Mouse (Mus musculus): ENCODE measurements around the gene March7. TPM values are rescaled to one million over a fixed set of nuclear protein-coding genes. Genes with fewer than 3 reads are reported as not detected.

Gene March7
- polyA plus RNA-seq, 1 experiment from 2014 or later = 83.5 TPM

DNA sequence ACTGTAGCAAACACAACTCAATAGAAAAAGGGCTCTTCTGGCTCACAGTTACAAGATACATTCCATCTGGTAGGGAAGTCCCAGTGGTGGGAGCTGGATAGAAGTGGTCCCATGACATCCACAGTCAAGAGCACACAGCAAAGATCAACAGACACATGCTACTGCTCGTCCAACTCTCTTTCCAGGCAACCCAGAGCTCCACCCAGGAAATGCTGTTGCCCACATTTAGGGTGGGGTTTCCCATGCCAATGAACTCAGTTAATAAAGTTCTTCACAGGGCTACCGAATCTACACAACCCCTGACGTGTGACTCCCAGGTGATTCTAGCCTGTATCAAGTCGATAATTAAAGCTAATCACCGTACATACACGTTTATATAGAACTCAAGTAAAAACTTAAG is 5.5 kb upstream of the March7 start:
- DNase-seq (ENCODE audit: low spot score) = no peak
- WGBS = 87% methylated on average over 6 of the region's 6 CpGs
- ATAC-seq (replicated peaks; ENCODE audit: low FRiP score) = no peak
- Histone ChIP-seq H3K27ac (ENCODE audit: low read depth, low read length) (no peak overlapping the region), H3K4me3 (ENCODE audit: low read depth, low read length) (no peak overlapping the region), H3K9me3 (ENCODE audit: control insufficient read depth, low read length) (no peaks in the 10 kb centered on the region), H3K9ac (ENCODE audit: low read length) (no peak overlapping the region), H3K4me1 (replicated peaks; ENCODE audit: control insufficient read depth, insufficient read depth, low read length) (no peaks in the 10 kb centered on the region), H3K4me2 (ENCODE audit: low read depth, low read length, severe bottlenecking) (no peak overlapping the region), H3K36me3 (ENCODE audit: control insufficient read depth, insufficient read depth, low read length) (no peaks in the 10 kb centered on the region), H3K27me3 (ENCODE audit: control insufficient read depth, insufficient read depth, low read length) (no peaks in the 10 kb centered on the region)

DNA sequence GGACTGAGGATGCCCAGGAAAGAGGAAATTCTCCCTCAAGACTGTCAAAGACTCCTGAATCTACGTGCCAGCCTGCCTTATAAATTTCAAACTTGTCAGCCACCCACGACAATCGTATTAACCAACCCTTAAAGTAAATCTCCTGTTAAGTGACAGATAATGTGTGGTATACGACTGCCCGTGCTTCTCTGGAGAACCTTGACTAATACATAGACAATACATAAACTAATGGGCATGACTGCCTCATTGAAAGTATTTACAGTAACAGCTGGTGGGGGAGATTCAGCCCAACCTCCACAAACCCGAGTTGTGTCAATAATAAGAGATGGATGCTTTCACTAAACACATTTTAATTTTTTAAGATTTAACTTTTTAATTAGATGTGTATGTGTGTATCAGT is 3.9 kb upstream of the March7 start:
- Histone ChIP-seq H3K27ac (ENCODE audit: low read depth, low read length) (no peak overlapping the region), H3K27me3 (ENCODE audit: control insufficient read depth, insufficient read depth, low read length) (no peaks in the 10 kb centered on the region), H3K9ac (ENCODE audit: low read length) (no peak overlapping the region), H3K4me2 (ENCODE audit: low read depth, low read length, severe bottlenecking) (no peak overlapping the region), H3K4me1 (replicated peaks; ENCODE audit: control insufficient read depth, insufficient read depth, low read length) (no peaks in the 10 kb centered on the region; the same call in 1 of the 2 replicates), H3K4me3 (ENCODE audit: low read depth, low read length) (no peak overlapping the region), H3K9me3 (ENCODE audit: control insufficient read depth, low read length) (no peaks in the 10 kb centered on the region), H3K36me3 (ENCODE audit: control insufficient read depth, insufficient read depth, low read length) (no peaks in the 10 kb centered on the region)
- no peak for DNase-seq (ENCODE audit: low spot score)
- WGBS = 88% methylated on average over 6 of the region's 6 CpGs
- ATAC-seq (replicated peaks; ENCODE audit: low FRiP score) = no peak

DNA sequence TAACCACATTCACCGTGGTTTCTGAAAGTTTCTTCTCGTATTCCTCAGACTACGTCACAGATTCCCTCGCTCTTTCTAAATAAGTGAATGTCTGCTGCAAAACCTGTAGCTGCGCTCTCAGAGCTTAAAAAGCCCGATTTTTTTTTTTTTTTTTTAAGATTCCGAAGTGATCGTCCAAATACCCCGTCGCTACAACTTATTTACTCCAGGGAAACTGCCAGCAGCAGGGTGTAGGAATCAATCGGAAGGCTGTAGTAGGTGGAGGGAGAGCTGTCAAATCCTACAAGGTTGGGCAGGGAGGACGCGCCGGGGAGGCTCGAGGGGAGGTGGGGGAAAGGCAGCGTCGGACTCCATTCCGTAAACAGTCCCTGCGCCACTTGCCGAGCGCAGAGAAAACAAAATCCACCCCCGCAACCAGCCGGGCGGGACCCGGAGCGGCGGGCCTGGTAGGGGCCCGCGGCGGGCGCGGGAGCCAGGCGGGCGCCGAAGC is 520 bp upstream of the March7 start:
- H3K4me3 ChIP-seq (ENCODE audit: low read depth, low read length) = peak overlapping the region; percentile 90
- peak overlapping the region; percentile 65 for H3K4me2 ChIP-seq (ENCODE audit: low read depth, low read length, severe bottlenecking)
- under 1% methylated on average over 35 of the region's 35 CpGs for WGBS
- no peaks in the 10 kb centered on the region; the same call in 1 of the 2 replicates for H3K4me1 ChIP-seq (replicated peaks; ENCODE audit: control insufficient read depth, insufficient read depth, low read length)
- H3K9ac ChIP-seq (ENCODE audit: low read length) = peak overlapping the region; percentile 92
- H3K9me3 ChIP-seq (ENCODE audit: control insufficient read depth, low read length) = no peaks in the 10 kb centered on the region
- H3K27me3 ChIP-seq (ENCODE audit: control insufficient read depth, insufficient read depth, low read length) = no peaks in the 10 kb centered on the region
- no peaks in the 10 kb centered on the region; the same call in 1 of the 2 replicates for H3K36me3 ChIP-seq (ENCODE audit: control insufficient read depth, insufficient read depth, low read length)
- DNase-seq (ENCODE audit: low spot score) (peak; percentile 80), ATAC-seq (replicated peaks; ENCODE audit: low FRiP score) (peak; percentile 22; the same call in 1 of the 2 replicates)
- H3K27ac ChIP-seq (ENCODE audit: low read depth, low read length) = peak overlapping the region; percentile 62

DNA sequence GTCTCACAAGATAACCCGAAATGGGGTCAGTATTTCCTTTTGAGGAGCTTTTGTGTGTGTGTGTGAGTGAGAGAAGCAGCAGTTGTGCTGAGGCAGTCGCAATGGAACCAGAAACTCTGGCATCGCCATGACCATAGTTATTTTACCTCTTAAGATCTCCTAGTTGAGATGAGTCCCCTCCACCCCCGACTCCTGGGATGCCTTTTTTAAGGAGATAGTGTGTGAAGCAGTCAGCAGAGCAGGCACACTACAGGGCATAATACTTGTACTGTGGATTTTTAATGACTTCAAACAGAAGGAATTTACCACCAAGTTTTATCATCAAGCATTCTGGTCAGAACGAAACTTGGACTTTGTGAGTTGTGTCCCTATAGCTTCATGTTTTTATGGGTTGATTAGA is 1.1 kb downstream of the March7 start:
- peak overlapping the region; percentile 65 for H3K4me2 ChIP-seq (ENCODE audit: low read depth, low read length, severe bottlenecking)
- no peak overlapping the region for H3K27ac ChIP-seq (ENCODE audit: low read depth, low read length)

DNA sequence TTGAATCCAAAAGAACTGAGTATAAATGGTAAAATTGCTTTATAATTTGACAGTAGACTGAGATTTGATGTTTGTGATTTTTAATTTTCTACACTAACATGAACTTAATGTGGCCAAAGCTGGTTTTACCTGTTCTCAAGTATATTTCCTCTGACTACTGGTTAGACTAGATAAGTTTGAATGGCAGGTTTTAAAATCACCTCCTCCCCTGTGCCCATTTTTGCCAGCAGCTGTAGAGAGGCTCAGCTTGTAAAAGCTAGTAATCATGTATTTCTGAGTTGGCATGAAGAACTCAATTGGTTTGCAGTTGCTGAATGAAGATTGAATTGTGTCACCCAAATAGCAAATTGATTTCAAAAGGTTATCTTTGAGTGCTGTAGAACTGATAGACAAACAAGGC is 2.8 kb downstream of the March7 start:
- H3K36me3 ChIP-seq (ENCODE audit: control insufficient read depth, insufficient read depth, low read length) = peaks cover 3% of the 10 kb centered on the region; the same call in 1 of the 2 replicates
- H3K9ac ChIP-seq (ENCODE audit: low read length) = no peak overlapping the region
- H3K27me3 ChIP-seq (ENCODE audit: control insufficient read depth, insufficient read depth, low read length) = no peaks in the 10 kb centered on the region
- no peak overlapping the region for H3K27ac ChIP-seq (ENCODE audit: low read depth, low read length)
- no peak overlapping the region for H3K4me2 ChIP-seq (ENCODE audit: low read depth, low read length, severe bottlenecking)
- no peak overlapping the region for H3K4me3 ChIP-seq (ENCODE audit: low read depth, low read length)
- no peak for ATAC-seq (replicated peaks; ENCODE audit: low FRiP score)
- no peak for DNase-seq (ENCODE audit: low spot score)
- H3K4me1 ChIP-seq (replicated peaks; ENCODE audit: control insufficient read depth, insufficient read depth, low read length) = no peaks in the 10 kb centered on the region; the same call in 1 of the 2 replicates
- H3K9me3 ChIP-seq (ENCODE audit: control insufficient read depth, low read length) = no peaks in the 10 kb centered on the region

More for the DNA sequence above, 1.1 kb downstream of the March7 start:
- DNase-seq (ENCODE audit: low spot score) (no peak), ATAC-seq (replicated peaks; ENCODE audit: low FRiP score) (no peak)
- H3K36me3 ChIP-seq (ENCODE audit: control insufficient read depth, insufficient read depth, low read length) = no peaks in the 10 kb centered on the region; the same call in 1 of the 2 replicates
- no peaks in the 10 kb centered on the region for H3K9me3 ChIP-seq (ENCODE audit: control insufficient read depth, low read length)
- peak overlapping the region; percentile 92 for H3K9ac ChIP-seq (ENCODE audit: low read length)
- WGBS = 31% methylated on average over 5 of the region's 5 CpGs
- H3K4me3 ChIP-seq (ENCODE audit: low read depth, low read length) = peak overlapping the region; percentile 90
- H3K4me1 ChIP-seq (replicated peaks; ENCODE audit: control insufficient read depth, insufficient read depth, low read length) = no peaks in the 10 kb centered on the region; the same call in 1 of the 2 replicates
- H3K27me3 ChIP-seq (ENCODE audit: control insufficient read depth, insufficient read depth, low read length) = no peaks in the 10 kb centered on the region

DNA sequence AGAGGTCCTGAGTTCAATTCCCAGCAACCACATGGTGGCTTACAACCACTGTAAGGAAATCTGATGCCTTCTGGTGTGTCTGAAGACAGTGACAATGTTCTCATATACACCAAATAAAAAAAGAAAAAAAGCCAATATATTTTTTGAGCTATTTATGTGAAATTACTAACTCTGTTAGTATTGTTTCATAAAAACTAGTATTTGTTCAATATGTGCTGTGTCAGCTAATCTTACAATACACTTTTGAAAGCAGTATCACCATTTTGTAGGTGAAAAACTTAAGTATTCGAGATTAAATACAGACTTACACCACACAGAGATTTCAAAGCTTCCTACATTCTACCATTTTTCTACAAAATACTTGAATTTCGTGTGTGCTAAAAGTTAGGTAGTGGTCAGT is 5.0 kb downstream of the March7 start:
- WGBS = 96% methylated on average over 2 of the region's 2 CpGs
- Histone ChIP-seq H3K4me1 (replicated peaks; ENCODE audit: control insufficient read depth, insufficient read depth, low read length) (no peaks in the 10 kb centered on the region; the same call in 1 of the 2 replicates), H3K9me3 (ENCODE audit: control insufficient read depth, low read length) (no peaks in the 10 kb centered on the region), H3K27ac (ENCODE audit: low read depth, low read length) (no peak overlapping the region), H3K4me3 (ENCODE audit: low read depth, low read length) (no peak overlapping the region), H3K9ac (ENCODE audit: low read length) (no peak overlapping the region), H3K36me3 (ENCODE audit: control insufficient read depth, insufficient read depth, low read length) (peaks cover 3% of the 10 kb centered on the region; the same call in 1 of the 2 replicates), H3K4me2 (ENCODE audit: low read depth, low read length, severe bottlenecking) (no peak overlapping the region), H3K27me3 (ENCODE audit: control insufficient read depth, insufficient read depth, low read length) (no peaks in the 10 kb centered on the region)
- DNase-seq (ENCODE audit: low spot score) (no peak), ATAC-seq (replicated peaks; ENCODE audit: low FRiP score) (no peak)

DNA sequence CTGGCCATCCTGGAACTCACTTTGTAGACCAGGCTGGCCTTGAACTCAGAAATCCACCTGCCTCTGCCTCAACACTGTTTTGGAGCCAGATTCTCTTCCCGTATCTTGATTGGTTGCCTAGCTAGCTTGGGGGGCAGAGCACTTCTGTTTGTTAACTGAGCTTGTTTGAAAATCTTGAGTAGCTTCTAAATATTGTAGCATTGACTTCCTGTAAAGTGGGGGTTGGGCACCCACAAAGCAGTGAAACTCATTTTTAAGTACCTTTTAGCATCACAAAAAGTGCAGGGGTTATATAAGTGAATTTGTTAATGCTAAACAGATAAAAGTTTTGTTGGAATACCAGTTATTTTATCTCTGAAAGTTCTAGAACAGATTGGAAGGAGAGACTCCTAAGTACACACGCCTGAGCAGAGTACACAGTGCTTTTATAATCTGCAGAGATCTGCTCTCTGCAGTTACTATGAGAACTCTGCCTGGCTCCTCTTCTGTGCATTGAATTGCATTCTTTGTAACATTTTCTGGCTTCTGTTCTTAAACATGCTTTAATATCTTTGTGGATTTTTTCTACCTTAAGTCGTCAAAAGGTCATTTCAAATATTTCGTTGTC is 7.0 kb downstream of the March7 start:
- Histone ChIP-seq H3K4me3 (ENCODE audit: low read depth, low read length) (no peak overlapping the region), H3K4me1 (replicated peaks; ENCODE audit: control insufficient read depth, insufficient read depth, low read length) (no peaks in the 10 kb centered on the region; the same call in 1 of the 2 replicates), H3K9me3 (ENCODE audit: control insufficient read depth, low read length) (no peaks in the 10 kb centered on the region), H3K9ac (ENCODE audit: low read length) (no peak overlapping the region), H3K36me3 (ENCODE audit: control insufficient read depth, insufficient read depth, low read length) (peaks cover 3% of the 10 kb centered on the region; the same call in 1 of the 2 replicates), H3K27ac (ENCODE audit: low read depth, low read length) (no peak overlapping the region), H3K27me3 (ENCODE audit: control insufficient read depth, insufficient read depth, low read length) (no peaks in the 10 kb centered on the region), H3K4me2 (ENCODE audit: low read depth, low read length, severe bottlenecking) (no peak overlapping the region)
- WGBS = 95% methylated on average over 4 of the region's 4 CpGs
- ATAC-seq (replicated peaks; ENCODE audit: low FRiP score) = no peak
- DNase-seq (ENCODE audit: low spot score) = no peak

DNA sequence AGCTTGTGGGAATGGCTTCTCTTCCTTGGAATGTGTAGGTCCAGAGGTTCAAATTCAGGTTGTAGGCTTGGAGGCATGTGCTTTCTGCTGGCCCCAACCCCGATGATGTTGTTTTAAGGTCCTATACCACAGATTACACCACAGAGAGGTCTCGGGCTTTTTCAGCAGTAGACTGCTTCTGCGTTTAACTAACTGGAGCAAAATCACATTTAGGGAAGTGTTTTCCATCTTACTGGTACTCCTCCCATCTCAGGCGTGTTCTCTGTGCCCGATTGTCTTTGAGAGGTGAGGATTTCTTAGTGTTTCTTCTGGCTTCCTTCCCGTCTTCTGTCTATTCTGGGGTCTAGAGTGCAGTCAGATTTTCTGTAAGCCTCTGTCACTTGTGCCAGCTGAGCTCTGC is 7.9 kb downstream of the March7 start:
- H3K27ac ChIP-seq (ENCODE audit: low read depth, low read length) = no peak overlapping the region
- H3K4me2 ChIP-seq (ENCODE audit: low read depth, low read length, severe bottlenecking) = no peak overlapping the region
- no peaks in the 10 kb centered on the region for H3K27me3 ChIP-seq (ENCODE audit: control insufficient read depth, insufficient read depth, low read length)
- H3K4me1 ChIP-seq (replicated peaks; ENCODE audit: control insufficient read depth, insufficient read depth, low read length) = no peaks in the 10 kb centered on the region
- ATAC-seq (replicated peaks; ENCODE audit: low FRiP score) = no peak
- DNase-seq (ENCODE audit: low spot score) = no peak
- H3K4me3 ChIP-seq (ENCODE audit: low read depth, low read length) = no peak overlapping the region
- peaks cover 3% of the 10 kb centered on the region; the same call in 1 of the 2 replicates for H3K36me3 ChIP-seq (ENCODE audit: control insufficient read depth, insufficient read depth, low read length)
- H3K9ac ChIP-seq (ENCODE audit: low read length) = no peak overlapping the region
- WGBS = 89% methylated on average over 6 of the region's 6 CpGs
- no peaks in the 10 kb centered on the region for H3K9me3 ChIP-seq (ENCODE audit: control insufficient read depth, low read length)

DNA sequence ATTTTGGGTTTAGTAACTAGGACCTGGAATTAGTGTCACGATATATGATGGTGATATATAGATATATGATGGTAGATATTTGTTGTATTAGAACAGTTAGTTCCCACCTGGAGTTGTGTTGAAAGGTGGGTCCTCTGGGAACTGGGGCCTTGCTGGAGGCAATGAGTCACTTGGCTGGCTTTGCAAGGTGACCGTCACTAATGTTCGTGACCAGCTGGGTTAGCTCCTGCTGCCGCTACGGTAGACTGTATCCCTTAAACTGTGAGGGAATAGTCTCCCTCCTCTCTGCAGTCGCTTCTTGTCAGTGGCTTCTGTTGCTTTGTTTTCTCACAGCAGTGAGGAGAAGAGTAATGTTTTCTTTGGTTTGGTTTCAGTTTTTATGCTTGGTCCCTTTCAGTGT is 11.5 kb downstream of the March7 start:
- DNase-seq (ENCODE audit: low spot score) (no peak), ATAC-seq (replicated peaks; ENCODE audit: low FRiP score) (no peak)
- H3K4me3 ChIP-seq (ENCODE audit: low read depth, low read length) = no peak overlapping the region
- no peak overlapping the region for H3K9ac ChIP-seq (ENCODE audit: low read length)
- no peaks in the 10 kb centered on the region for H3K9me3 ChIP-seq (ENCODE audit: control insufficient read depth, low read length)
- H3K27me3 ChIP-seq (ENCODE audit: control insufficient read depth, insufficient read depth, low read length) = no peaks in the 10 kb centered on the region
- H3K27ac ChIP-seq (ENCODE audit: low read depth, low read length) = no peak overlapping the region
- H3K4me1 ChIP-seq (replicated peaks; ENCODE audit: control insufficient read depth, insufficient read depth, low read length) = no peaks in the 10 kb centered on the region
- no peak overlapping the region for H3K4me2 ChIP-seq (ENCODE audit: low read depth, low read length, severe bottlenecking)
- no peaks in the 10 kb centered on the region for H3K36me3 ChIP-seq (ENCODE audit: control insufficient read depth, insufficient read depth, low read length)
- WGBS = 77% methylated on average over 6 of the region's 6 CpGs

Measured in forebrain, embryonic 11.5 days (tissue).